Mouse (Mus musculus) kidney, adult 11 months (tissue): ENCODE measurements around the gene Sh3d19.
A peak's percentile ranks its signal among the peaks of the same experiment; 100 is the strongest.

ENCODE experiments used
- DNase-seq: peaks from one replicate; pipeline ENCODE4 v3.0.0; 2022

Sh3d19 gene

DNA sequence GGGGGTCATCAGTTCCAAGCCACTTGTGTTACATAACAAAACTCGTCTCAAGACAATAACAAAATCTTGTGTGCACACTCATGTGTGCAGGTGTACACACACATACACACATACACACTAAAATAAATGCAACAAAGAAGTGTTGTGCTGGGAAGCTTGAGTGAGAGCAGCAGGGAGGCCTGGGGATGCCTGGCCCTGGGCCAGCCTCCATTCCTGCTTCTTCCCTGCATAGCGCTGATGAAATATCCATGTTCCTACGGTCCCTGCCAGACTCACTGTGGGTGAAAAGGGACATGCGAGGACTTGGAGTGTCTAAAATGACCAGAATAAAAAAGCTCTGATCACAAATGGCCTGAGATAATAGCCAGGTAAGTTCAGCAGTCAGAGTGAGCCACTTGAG, 59.7 kb downstream of the Sh3d19 start:
- DNase-seq = no peak

DNA sequence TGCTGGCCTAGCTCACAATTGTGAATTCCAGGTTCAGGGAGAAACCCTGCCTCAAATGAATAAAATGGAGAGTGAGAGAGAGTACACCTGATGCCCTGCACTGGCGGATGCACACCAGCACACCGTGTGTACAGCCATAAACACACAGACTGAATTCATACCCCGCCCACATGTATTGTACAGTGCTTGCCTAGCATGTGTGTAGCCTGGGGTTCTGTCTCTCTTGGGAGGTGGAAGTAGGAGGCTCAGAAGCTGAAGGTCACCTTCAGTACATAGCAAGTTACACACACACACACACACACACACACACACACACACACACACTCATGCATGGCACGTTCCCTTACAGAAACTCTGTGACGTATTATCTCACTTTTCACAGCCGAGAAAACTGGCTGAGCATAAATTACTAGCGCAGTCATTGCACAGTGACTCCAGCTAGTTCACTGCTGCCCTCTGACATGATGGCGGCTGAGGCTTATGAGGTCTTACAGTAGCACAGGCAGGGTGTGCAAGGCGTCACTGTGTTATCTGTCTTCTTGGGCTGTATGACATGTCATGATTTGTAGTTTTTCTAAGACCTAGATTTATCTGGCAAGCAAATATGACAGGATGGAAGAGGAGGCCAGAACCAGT, 62.7 kb downstream of the Sh3d19 start:
- no peak for DNase-seq

DNA sequence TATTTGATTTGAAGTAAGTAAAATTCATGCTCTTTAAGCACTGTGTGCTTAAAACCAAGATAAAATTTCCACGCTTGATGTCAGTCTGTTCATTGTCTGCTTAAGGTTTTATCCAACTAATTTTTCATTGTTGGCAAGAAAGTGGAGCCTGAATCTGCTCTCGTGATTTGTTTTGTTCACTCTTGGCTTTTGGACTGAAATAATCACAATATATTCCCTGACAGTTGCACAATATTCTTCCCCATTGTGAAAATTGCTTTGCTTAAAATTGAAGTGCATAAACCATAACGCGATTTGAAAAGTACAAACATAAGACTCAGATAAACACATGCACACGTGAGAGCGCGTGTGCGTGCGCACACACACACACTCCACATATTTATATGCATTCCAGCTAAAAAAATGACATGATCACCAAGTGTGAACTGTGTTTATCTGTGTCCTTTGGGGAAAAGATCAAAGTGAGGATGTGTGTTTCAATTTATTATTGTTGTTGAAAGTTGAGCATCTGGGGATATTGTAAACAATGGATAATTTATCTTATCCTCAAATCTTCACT, 67.1 kb downstream of the Sh3d19 start:
- no peak for DNase-seq

DNA sequence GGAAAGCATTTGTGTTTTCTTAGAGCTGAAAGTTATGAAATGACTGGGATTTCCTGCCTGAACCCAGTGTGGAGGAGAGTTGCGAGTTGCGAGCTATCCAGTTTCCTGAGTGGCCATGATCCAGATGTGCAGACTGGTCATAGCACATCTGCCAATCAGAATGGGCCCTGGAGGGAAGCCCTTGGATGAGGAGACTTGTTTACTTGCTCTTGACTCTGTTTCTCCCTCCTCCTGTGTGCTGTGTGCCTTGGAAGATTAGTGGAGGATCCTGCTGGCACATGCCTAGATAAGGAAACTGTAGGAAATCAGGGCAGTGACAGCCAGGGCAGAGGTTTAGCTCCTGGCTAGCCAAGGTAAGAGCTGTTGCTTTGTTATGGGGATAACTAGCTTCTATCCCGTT, 67.7 kb downstream of the Sh3d19 start:
- DNase-seq = peak; percentile 28

DNA sequence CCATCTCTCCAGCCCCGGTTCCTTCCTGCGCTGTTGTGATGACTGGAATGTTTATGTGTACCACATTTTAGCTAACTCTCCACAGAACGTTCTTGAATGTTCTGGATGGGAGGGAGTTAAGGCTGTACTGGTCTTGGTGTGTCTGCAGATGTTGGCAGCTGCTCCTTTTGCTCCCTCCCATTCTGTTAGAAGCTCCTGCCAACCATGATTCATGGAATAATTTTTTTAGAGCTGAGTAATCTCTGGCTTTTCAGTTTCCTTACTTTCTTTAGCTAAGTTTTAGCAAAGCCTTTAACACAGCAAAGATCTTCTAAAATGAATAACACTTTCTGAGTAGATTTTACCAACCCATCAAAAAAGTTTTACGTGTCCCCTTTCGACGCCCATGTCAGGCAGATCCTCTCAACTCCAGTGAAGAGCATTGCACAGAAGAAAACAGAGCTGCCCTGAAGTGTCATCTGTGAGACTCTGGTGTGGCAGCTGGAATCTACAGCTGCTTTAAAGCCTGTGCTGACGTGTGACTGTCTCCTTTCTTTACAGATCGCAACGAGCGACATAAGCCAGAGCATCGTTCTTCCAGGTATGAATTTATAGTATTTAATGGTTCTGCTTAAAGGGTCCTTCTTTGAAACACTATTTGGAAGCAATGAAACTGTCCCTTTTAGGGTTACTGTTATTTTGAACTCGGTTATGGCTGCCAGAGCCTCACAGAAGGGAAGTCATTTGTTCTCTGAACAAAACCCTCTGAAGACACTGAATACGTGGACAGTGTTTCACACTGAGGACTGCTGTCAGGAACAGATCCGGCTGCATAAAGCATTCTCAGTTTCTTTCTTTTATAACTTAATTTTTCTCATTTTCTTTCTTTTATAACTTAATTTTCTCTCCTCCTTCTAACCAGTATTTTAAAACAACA, 69.6 kb downstream of the Sh3d19 start:
- DNase-seq = no peak

DNA sequence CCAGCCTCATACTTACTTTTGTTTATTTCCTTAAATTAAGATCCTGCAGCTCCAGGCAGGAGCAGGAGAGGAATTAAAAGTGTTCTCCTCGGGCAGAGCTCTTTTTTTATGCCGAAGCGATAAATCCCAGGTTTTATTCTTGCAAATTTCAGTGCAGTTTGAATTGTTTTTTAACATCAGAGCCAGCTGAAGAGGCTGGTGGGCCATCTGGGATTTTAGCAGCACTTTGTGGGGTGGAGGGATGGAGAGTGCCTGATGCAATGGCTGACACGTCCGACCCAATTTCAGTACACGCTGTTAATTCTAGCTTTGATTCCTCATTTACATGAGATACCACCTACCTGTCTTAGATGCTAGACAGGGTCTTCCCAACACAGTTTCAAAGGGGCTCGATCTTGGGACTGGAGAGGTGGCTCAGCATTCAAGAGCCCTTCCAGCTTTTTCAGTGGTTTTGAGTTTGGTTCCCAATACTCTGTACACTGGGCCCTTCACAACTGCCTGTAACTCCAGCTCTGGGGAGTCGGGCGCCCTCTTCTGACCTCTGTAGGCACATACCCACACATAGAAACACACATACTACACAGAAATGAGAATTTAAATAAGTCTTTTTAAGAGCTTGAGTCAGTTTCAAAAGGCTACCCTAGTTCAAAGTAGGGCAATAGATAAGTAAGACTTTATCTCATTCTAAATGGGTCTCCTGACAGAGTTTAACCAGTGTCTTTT, 76.9 kb downstream of the Sh3d19 start:
- no peak for DNase-seq

DNA sequence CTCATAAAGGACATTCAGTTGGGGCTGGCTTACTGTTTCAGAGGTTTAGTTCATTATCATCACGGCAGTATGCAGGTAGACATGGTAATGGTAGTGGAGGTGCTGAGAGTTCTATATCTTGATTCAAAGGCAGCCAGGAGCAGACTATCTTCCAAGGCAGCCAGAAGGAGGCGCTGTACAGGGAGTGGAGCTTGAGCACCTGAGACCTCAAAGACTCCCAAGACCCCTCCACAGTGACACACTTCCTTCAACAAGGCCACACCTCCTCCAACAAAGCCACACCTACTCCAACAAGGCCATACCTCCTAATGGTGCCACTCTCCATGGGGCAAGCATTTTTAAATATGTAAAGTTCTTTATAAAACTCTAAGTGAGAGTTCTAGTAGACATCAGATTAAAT, 78.1 kb downstream of the Sh3d19 start:
- DNase-seq = no peak

DNA sequence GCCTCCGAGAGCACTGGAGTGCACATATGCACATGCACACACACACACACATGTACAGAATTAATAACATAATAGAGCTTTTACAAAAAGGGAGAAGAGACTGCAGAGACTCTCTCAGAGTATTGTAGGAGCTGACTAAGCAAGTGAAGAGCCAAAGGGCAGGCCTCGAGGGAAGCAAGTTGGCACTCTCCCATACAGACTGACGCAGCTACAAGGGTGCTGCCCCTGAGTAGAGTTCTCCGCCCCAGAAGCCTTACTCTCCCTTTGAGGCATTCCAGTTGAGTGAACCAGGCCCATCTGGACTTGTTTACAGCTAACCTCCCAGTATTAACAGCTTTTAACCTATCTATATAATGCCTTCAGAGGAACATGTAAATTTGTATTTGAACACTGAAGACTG, 85.8 kb downstream of the Sh3d19 start:
- peak; percentile 90 for DNase-seq

DNA sequence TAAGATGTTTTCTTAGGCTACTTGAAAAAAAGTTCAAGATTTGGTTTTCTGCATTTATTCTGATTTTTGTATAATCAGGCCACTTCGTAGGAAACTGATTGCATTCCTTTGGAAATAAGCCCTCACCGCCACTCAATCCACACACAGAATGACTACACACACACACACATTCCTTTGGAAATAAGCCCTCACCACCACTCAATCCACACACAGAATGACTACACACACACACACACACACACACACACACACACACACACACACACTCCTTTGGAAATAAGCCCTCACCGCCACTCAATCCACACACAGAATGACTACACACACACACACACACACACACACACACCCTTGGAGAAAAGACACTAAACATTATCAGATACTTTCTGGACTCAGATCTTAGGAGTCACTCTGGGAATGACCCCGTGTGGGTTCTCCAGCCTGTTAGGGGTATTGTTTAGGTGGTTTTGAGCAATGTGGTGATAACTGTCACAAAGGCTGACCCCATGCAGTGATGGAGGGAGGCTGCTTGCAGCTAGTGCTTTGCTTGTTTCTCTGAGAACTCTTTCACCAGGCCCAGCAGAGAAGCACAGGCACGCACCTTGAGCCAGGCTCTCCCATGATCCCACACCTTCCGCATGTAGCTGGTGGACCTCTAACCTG, 86.7 kb downstream of the Sh3d19 start:
- DNase-seq = no peak

DNA sequence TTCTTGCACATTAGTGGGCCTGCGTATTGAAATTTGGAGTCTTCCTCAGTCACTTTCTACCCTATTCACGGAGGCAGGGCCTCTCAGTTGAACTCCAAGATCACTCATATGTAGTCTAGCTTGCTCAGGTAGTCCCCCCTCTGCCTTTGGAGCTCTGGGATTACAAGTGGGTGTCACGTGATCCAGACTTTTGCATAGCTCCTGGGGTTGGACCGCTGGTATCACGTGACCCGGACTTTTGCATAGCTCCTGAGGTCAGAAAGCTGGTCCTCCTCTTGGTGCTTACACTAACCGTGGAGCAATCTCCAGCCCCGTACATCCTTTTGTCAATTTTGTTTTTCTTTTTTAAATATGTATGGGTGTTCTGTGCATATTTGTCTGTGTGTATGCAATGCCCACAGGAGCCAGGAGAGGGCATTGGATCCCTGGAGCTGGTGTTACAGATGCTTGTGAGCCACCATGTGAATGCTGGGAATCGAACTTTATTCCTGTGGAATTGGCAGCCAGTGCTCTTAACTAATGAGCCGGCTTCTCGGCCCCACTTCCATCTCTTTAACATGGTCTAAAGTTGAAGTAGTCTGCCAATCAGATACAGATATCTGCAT, 98.8 kb downstream of the Sh3d19 start:
- DNase-seq = no peak

DNA sequence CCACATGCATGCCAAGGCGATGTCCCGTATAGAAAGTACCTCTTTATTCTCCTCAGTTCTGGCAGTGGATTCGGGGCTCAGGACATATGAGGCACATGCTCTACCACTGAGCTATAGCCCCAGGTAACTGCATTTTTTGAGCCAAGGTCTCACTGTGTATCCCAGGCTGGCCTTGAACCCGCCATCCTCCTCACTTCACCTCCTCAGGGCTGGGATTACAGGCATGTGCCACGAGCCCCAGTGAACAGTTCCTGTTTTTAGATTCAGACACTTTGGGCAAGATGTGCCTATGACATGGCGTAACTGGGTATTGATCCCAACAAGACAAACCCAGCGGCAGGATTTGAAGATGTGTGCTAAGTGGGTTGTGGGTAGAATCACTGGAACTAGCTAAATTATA, 99.9 kb downstream of the Sh3d19 start:
- DNase-seq = no peak

DNA sequence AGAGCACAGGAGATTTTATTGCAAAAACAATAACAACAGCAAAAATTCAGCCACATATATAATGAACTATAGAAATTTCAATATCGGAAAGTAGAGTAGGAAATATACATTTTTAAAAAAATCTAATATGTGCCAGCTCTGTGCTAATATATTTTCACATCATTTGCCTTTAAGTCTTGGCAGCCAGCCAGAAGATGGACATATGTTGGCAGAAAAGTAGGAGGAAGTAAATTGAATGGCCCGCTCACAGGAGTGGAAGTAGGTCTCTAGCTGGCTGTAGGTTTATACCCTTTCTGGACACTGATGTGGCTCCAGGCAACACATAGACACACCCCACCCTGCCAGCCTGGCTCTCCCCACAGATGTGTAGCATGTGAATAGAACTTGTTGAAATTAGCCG, 101.2 kb downstream of the Sh3d19 start:
- DNase-seq = no peak

DNA sequence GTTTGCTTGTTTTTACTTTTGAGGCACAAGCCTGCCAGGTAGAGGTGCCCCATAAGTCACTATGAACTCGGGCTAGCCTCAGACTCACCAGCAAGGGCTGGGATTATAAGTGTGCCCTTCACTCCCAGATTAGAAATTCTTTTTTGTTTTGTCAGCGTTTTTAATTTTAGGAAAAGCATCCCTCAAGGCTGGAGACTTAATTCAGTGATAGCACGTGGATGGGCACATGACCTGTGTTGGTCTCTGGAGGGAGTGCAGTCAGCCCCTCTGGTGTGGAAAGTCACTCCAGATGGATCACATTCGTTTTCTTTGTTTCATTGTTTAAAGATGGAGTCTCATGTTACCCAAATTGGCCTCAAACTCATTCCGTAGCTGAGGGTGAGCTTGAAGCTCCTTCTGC, 102.0 kb downstream of the Sh3d19 start:
- no peak for DNase-seq

DNA sequence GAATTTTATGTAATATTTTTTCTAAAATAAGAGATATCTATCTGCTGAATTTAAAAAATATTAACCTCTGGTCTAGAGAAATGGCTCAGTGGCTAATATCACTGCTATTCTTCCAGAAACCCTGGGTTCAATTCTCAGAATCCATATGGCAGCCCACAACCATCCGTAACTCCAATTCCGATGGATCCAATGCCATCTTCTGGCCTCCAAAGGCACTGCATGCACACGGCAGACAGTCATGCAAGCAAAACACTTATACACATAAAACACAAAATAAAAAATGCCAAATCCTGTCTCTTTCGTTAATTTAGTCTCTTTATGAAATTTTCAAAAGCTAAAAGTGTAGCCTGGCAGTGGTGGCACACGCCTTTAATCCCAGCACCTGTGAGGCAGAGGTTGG, 104.7 kb downstream of the Sh3d19 start:
- DNase-seq = no peak

DNA sequence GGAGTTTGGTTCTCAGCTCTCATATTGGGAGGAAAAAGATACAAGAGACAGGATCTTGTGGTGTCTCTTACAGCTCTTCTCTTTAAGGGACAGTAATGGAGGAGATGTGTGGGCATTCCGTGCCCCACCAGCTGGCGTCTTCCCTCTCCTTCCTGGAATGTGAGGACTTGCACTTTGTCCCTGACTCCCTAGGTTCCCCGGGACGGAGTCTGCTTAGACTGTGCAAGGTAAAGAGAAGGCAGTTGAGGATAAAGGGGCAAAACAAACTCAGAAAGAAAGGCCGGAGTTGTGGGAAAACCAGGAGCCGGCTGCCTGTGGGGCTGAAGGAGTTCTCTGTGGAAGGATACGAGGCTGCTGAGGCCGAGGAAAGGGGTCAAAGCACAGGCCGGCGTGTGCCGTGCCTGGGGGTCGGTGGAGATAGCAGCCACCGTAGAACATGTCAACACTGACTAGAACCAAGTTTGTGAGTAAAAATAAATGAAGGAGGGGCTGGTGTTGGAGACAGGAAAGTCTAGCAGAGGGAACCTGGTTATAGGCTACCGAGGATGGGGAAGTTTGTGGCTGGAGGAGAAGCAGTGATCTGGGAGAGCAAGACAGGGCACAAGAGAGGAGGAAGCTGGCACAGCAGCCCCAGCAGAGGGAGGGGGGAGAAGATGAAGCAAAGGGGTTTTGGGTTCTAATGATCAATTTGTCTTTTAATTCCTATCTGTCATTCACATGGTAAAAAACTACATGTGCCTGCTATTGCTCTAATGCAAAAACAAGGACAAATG, 105.8 kb downstream of the Sh3d19 start:
- peak; percentile 48 for DNase-seq

DNA sequence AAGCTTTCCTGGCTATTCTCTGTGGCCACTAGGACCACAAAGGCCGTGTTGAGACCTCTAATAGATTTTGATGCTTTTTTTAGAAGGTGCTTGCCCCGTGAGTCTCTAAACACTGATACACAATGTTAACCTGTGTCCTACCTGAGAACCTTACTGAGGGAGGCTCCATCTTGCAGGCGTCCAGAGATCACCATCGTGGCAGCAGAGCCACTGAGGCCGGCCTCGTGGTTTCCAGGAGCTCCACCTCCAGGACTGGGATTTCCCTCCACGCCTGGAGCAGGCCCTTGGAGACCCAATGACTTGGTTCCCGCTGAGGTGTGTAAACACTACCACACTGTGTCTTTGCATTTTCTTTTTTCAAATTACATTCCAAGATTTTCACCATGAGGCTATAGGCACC, 112.1 kb downstream of the Sh3d19 start:
- no peak for DNase-seq

DNA sequence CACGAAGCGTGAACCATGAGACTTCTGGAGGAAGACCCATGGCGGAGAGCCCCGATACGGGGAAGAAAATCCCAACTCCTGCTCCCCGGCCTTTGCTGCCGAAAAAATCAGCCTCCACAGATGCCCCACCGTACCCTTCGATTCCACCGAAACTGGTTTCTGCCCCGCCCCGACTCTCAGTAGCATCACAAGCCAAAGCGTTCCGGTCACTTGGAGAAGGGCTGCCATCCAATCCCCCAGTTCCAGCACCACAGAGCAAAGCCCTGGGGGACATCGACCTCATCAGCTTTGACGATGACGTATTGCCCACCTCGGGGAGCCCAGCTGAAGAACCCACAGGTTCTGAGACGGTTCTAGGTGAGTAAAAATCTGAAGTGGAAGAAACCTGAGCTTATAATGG, 114.1 kb downstream of the Sh3d19 start:
- no peak for DNase-seq

DNA sequence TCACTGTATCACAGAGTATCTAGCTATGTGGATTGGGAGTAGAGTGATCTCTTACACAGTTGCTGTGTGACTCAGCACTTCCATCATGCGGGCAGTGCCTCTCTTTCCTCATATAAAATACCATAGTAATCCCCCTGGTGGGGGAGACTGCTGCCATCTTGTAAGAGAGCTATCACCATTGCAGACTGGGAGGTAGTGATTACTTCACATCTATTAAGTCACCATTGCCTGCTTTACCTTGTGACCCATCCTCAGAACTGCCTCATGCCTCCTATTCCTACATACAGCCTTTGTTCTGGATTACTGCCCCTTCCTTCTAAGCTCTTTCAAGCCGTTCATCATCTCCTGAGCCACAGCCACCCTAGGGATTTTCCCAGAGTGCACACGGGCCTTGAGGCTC, 117.0 kb downstream of the Sh3d19 start:
- DNase-seq = no peak

DNA sequence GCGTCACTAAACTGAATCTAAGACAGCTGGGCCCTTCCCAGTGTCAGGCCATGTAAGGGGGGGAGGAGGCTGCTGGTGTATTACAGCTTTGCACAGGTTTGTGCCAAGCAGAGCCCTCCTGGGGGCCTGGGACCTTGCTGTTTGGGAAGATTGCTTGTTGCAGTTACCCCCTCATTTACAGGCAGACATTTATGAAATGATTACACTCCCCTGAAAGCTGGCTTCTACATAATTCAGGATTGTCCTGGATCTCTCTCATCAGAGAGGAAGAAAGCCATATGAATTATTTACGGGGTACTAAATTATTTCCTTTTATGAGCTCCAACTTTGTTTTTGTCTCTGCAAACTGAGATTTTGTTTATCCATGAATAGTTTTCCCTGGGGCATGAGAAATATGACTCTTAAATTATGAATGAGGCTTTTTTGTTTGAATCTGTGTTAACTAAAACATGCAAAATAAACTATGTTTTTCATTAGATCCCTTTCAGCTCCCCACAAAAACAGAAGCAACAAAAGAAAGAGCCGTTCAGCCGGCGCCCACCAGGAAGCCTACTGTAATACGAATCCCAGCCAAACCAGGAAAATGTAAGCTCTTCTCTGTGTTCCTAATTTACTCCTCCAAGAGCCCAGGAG, 122.4 kb downstream of the Sh3d19 start:
- DNase-seq = no peak

DNA sequence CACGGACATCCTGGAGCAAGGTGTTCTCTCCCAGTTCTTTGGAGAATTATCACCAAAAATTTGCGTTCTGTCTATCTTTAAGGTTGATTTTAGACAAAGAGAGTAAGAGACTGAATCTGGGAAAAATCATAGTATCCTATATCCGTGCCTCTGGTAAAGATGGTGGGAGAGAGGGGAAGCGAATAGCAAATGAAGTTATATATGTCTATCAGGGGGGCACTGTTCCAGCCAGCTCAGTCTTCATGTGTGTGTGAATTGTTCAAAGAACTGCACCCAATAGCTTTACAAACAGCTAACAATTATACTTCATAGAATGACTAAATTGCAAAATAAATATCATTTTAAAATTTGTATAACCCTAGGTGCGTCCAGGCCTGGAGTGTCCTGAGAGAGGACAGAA, 123.0 kb downstream of the Sh3d19 start:
- DNase-seq = no peak

DNA sequence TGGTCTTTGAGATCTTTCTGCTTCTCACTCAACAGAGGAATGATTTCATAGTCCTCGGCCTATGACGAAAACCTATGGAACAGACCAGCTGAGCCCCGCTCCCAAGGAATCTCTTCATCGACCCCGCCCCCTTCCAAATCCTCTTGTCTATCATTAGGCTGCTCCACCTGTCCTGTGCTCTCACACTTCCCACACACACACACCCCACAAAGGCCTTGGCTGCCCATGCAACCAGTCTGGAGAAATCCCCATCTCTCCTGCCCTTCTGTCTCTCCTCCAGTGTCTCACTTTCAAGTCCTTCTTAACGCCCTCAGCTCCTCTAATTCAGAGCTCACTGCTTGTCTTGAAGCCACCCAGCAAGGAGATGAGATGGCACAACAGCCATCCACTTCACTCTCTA, 131.0 kb downstream of the Sh3d19 start:
- no peak for DNase-seq
